Mouse (Mus musculus): ENCODE results near the gene Col27a1.

Col27a1 gene

DNA sequence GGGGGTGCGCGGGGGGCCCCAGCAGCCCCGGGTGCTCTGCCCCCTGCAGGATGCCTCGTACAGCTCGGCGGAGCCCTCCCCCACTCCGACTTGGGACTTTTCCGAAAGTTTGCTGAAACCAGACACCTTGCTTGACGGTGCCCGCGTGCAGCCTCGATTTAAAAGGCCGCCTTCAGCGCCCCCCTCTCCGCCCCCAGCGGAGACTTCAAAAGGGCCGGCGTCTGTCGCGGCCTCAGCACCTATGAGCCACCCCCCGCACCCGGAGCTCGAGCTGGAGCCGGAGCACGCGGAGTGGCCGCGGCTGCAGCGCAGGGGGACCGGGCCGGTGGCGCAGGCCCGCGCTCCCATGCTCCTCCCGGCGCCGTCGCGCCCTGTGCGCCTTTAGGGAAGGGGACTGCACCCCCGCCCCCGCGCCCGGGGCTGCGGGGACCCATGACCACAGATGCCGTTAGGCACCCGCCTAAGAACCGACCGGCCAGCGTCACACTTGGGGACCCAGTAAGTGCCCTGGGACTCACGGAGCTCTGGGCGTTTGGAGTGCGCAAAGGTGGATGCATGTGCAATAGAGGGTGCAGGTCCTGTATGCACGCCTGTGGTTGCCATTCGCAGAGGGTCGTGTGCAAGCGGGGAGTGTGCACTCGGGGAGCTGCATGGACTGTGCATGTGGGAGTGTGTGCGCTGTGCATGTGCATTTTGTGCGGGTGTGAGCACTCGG is at the start of gene Col27a1:
TSS of gene Col27a1 (plus strand) at position 98 of the 715 bp plus-strand sequence.
- in situ Hi-C loops (cut with MboI; ENCODE audit: low pct_unique_long_range_greater_than_20kb in 1 of 2, low sequenced_read_pairs in 2 of 2, unreplicated experiment in 1 of 2) = loop anchor here in 1 of 2 experiments (10.0 kb wide), 1 partner anchor 101 kb away; no protein-coding TSS in a partner anchor

DNA sequence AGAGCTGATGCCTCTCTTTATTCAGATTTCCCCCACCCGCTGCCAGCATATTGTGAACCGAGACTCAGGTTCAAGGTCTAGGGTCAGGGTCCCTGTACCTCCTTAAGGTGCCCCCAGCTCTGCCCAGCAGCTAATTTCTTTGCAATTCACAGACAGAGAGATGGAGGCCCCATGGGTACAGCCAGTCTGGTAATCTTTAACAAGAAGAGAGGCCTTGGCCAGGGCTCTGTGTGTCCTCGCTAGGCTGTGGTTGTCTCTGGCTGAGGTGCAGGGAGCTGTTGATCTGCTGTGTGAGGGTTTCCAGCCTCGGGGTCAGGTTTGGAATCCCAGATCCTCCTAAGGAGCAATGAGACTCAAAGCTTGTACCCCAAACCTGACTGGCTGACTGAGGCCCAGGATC is 48.2 kb upstream of the Col27a1 start:
- in situ Hi-C loops (cut with MboI; ENCODE audit: low pct_unique_long_range_greater_than_20kb in 1 of 2, low sequenced_read_pairs in 2 of 2, unreplicated experiment in 1 of 2) = loop anchor here (10.0 kb wide), 1 partner anchor 149 kb away; no protein-coding TSS in a partner anchor

DNA sequence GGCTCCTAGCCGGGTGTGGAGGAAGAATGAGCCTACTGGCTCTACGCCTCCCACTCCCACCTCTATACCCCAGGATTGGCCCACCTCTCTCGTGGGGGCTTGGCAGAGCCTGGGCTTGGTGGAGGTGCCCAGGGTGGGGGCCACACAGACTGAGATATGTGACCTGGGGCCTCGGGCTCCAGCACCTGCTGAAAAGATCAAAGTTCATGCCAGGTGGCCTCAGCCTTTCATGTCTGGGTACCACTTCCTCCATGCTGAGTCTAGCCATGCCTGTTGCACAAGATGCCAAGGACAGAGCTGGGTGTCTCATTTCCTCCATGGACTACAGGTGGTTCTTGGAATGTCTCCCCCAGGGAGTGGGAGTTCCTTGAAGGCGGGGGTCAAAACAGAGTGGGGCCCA is 47.5 kb upstream of the Col27a1 start:
- in situ Hi-C loops (cut with MboI; ENCODE audit: low pct_unique_long_range_greater_than_20kb in 1 of 2, low sequenced_read_pairs in 2 of 2, unreplicated experiment in 1 of 2) = loop anchor here (10.0 kb wide), 1 partner anchor 148 kb away; no protein-coding TSS in a partner anchor

DNA sequence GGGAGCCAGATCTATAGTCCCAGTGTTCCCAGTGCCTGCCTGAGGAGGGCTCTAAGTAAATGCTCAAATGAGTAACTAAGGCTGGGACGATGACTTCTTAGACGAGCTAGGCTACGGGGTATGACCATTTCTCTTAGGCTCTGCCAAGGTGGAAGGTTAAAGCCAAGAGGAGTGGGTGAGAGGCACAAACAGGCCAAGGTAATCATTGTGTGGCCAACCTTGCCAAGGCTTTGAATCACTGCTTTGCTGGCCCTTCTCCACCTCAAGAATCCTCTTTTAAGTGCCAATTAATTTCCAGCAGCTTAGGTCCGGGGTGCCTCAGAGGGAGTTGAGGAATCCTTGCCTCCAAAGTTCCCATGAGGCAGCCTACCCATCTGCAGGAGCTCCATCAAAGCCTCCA is 43.7 kb upstream of the Col27a1 start:
- in situ Hi-C loops (cut with MboI; ENCODE audit: low pct_unique_long_range_greater_than_20kb in 1 of 2, low sequenced_read_pairs in 2 of 2, unreplicated experiment in 1 of 2) = no loop called here

DNA sequence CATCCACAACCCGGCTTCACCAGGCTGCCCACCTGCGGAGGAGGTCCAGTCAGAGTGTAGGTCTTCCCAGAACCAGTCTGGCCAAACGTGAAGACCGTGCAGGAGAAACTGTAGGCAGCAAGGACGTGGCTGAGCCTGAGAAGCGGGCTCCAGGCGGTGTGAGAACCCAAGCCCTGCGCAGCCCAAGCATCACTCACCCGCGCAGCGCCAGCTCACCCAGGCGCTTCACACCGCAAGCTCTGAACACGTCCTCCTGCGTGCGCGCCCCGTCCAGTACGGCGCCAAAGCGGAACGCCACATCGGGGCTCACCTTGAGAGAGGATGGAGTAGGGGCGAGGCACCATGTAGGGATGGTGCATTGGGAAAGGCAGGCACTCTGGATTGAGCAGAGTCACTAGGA is 42.7 kb upstream of the Col27a1 start:
- in situ Hi-C loops (cut with MboI; ENCODE audit: low pct_unique_long_range_greater_than_20kb in 1 of 2, low sequenced_read_pairs in 2 of 2, unreplicated experiment in 1 of 2) = no loop called here

DNA sequence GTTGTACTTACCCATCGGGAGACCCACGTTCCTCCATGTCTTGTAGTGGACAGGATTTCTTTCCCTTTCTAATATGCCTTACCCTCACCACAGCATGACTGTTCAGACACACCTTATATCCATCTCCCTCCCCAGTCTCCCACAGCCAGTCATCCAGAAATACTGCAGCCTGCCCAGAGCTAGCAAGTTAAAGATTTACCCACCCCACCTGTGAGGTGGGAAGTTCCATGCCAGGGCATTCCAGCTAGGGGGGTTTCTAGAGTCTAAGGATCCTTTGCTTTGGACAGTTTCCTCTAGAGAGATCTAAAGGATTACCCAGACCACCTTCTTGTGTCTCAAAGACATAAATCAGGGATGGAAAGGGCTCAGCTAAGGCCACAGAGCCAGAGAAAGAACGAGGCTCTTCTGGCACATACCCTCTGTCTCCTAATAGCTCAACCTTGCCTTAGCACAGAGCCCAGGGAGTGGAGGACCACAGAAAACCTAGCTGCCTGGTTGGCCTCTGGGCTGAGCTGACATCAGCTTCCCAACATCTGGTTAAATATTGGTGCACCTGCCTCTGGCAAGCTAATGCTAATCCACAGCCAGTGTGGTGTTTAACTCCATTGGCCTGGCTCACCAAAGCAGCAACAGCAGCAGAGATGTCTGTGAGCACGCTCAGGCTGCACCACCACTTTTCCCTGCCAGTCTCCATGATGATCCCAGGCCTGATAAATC is 41.7 kb upstream of the Col27a1 start, which contains the start of gene Kif12:
TSS of gene Kif12 (minus strand) at position 163 of the 717 bp plus-strand sequence.
- in situ Hi-C loops (cut with MboI; ENCODE audit: low pct_unique_long_range_greater_than_20kb in 1 of 2, low sequenced_read_pairs in 2 of 2, unreplicated experiment in 1 of 2) = no loop called here

DNA sequence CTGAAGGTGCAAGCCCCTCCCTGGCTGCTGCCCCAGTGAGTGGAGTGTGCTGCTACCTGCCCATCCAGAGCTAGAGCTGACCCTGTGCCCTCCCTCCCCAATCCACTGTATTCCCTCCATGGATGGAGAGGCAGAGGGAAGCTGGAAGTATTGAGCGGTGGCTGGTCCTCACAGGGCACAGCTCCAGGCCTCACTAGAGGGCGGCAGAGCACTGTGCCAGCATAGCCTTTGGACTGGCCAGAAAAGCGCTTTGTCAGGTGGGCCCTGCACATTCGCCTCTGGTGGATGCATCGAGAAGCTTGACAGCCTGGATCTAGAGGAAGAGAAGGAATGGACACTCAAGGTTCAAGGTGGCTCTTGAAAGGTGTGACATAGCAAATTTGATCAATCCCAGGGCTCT is 32.2 kb upstream of the Col27a1 start:
- in situ Hi-C loops (cut with MboI; ENCODE audit: low pct_unique_long_range_greater_than_20kb in 1 of 2, low sequenced_read_pairs in 2 of 2, unreplicated experiment in 1 of 2) = no loop called here

DNA sequence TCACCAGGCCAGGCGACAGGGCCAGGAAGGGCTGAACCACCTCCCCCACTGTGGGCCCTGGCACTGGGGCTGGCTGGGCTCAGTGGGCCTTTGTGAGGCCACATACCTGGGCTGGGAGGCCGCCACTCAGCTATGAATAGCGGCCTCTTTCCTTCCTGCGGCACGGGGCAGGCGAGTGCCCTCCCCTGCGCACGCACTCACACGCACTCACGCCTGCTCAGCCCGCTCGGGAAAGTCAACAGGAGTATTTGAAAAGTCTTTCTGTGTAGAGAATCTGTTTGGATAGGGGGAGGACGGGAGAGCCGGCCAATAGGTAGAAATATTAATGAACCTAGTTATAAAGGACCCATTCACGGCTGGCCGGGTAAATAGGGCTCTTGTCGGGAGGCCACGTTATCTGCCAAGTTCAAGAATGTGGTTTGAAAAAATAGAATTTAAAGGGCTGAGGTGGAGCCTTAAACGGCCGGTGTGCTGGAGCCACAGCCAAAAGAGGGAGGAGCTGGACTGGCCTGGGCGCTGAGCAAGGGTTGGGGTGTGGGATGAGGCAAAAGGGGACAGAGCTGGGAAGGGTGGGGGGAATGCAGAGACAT is 27.4 kb upstream of the Col27a1 start:
- in situ Hi-C loops (cut with MboI; ENCODE audit: low pct_unique_long_range_greater_than_20kb in 1 of 2, low sequenced_read_pairs in 2 of 2, unreplicated experiment in 1 of 2) = no loop called here

DNA sequence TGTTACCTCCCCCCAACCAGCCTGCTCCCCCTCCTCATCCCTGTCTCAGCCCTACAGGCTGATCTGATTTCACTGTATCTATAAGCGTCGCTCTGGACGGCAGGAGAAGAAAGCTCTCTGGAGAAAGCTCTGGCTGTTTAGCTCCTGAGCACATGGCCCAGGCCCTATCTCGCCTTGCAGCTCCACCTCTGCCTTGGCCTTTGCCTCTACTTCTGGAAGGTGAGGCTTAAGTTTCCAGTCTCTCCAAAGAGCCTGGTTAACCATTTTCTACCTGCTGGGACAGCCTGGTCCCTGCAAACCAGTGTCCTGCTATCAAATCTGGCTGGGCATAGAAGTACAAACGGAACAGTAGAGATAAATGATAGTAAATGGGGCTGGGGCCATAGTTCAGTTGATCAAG is 22.2 kb upstream of the Col27a1 start:
- in situ Hi-C loops (cut with MboI; ENCODE audit: low pct_unique_long_range_greater_than_20kb in 1 of 2, low sequenced_read_pairs in 2 of 2, unreplicated experiment in 1 of 2) = no loop called here

DNA sequence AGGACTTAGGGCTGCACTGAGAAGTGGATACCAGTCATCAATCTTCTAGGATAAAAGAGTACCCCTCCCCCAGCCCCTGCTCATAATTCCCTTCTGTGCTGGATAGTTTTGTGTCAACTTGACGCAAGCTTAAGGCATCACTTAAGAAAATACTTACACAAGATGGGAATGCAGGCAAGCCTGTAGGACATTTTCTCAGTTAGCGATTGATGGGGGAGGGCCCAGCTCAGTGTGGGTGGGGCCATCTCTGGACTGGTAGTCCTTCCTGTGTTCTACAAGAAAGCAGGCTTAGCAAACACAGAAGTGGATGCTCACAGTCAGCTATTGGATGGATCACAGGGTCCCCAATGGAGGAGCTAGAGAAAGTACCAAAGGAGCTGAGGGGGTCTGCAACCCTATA is 19.4 kb upstream of the Col27a1 start:
- in situ Hi-C loops (cut with MboI; ENCODE audit: low pct_unique_long_range_greater_than_20kb in 1 of 2, low sequenced_read_pairs in 2 of 2, unreplicated experiment in 1 of 2) = no loop called here

DNA sequence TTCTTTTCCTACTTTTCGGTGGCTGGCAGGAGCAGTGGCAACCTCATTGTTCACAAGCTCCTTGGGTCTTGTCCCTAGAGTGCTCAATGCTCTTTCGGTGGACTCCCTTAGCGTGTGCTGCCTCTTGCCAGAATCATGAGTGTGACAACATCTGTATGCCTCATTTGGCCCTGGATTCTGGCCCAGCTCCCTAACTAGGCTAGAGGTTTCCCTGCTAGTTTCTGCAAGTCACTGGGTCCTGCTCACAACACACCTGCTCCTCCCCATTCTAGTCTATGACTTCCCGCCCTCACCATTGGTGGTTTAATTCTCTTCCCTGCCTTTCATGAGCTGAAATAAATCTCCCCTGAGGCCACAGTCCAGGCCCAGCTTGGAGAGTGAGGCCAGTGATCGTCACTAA is 14.4 kb upstream of the Col27a1 start:
- in situ Hi-C loops (cut with MboI; ENCODE audit: low pct_unique_long_range_greater_than_20kb in 1 of 2, low sequenced_read_pairs in 2 of 2, unreplicated experiment in 1 of 2) = no loop called here

DNA sequence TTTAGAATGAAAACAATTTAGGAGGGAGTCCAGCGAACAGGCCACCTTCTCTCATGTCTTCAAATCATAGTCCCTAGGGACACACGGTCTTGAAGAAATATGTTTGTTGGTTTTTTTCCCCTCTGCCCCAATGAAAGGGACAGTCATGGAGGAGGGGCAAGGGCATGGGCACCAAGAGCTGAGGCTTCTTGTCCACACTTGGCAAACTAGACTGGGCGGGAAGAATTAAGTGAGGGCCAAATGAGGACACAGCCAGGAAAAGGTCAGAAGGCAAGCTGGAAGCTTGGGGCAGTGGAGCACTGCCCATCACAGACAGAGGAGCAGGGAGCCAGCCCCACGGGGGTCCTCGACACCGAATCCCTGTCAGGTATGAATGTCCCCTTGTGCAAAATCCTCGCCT is 9.9 kb upstream of the Col27a1 start:
- in situ Hi-C loops (cut with MboI; ENCODE audit: low pct_unique_long_range_greater_than_20kb in 1 of 2, low sequenced_read_pairs in 2 of 2, unreplicated experiment in 1 of 2) = no loop called here

DNA sequence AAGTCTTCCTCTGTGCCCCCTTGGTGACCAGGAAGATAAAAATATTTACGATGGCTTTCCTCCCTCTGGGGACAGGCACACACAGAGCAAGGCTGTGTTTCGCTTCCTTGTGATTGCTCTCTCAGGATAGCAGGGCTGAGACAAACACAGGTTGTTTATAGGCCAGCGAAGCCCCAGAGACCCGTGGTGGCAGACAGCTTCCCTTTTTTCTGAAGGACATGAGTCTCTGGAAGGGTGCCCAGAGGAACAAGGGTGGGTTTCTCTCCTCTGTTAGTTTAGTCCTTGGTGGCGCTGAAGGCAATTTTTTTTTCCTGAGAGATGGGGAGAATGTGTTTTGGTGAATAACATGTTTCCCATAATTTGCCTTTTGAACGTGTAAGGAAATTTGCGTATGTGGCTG is 8.2 kb upstream of the Col27a1 start:
- in situ Hi-C loops (cut with MboI; ENCODE audit: low pct_unique_long_range_greater_than_20kb in 1 of 2, low sequenced_read_pairs in 2 of 2, unreplicated experiment in 1 of 2) = no loop called here

DNA sequence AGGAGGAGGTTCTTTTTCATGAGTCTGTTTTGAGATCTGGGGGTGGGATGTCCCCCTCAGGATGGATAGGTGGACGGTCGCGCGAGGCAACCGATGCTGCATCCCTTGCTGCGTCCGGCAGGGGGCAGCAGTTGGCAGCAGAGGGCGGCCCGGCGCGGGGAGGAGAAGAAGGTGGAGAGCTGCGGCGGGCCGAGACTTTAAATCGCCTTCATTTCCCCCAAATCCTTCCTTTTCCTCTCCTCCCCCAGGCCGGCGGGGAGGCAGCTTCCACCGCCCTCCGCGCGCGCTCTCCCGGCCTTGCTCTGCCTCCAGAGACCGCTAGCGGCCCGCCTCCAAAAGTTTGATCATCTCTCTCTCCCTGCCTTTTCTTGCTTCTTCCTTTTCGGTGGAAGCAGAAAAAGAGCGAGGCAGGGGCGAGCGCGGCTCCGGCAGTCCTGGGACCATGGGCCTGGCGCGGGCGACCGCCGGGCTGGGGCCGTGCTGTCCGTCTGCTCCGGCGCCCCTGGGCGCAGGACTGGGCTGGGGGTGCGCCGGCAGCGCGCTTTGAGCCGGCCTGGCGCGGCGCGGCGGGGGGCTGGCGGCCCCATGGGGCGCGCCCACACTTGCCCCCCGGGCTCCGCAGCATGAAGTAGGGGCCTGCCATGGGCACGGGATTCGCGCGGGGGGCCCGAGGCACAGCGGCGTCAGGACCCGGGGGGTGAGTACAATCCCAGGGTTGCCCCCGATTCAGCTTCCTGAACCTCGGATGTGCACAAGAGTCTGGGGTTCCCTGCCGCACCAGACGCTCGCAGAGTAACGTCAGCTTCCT is 1.6 kb downstream of the Col27a1 start:
- in situ Hi-C loops (cut with MboI; ENCODE audit: low pct_unique_long_range_greater_than_20kb in 1 of 2, low sequenced_read_pairs in 2 of 2, unreplicated experiment in 1 of 2) = loop anchor here in 1 of 2 experiments (10.0 kb wide), 1 partner anchor 99 kb away; no protein-coding TSS in a partner anchor

DNA sequence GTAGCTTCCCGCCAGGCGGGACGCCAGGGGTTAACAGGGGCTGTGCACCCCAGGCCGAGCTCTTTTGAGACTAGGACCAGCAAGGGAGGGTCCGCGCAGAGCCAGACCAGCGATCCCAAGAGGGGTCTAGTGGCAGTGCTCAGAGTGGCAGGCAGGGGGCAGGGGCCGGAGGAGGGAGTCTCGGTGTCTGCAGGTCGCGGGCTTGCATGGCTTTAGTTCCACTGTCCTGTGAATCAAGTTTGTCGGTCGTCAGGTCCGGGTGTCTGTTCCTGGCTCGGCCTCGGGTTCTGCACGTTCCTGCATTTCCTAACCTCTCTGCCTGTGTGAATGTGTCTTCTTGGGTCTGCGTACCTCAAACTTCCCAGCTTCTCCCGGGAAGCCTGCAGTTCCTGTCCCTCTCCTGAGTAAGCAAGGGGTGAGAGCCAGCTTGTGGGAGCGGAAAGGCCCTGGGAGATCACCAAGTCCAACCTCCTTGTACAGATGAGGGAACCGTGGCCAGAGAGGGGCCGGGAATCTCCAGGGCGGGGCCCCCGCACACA is 2.3 kb downstream of the Col27a1 start:
- in situ Hi-C loops (cut with MboI; ENCODE audit: low pct_unique_long_range_greater_than_20kb in 1 of 2, low sequenced_read_pairs in 2 of 2, unreplicated experiment in 1 of 2) = loop anchor here in 1 of 2 experiments (10.0 kb wide), 1 partner anchor 99 kb away; no protein-coding TSS in a partner anchor

DNA sequence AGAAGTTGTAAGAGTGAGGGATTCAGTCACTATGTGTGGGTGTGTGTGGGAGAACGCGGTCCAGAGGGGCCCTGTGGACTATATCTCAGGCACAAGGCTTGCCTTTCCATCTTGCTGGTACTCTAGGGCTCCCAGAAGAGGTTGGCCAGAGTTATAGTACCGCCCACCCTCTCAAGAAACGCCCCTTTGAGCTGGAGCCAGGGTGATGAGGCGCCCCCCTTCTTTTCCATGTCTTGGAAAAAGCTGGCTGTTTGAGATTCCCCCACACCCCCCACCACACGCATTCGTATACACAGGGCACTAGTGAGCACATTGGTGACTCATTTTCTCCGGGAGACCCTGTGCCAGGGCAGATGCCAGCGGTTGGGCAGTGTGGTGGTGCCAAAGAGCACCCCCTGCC is 2.8 kb downstream of the Col27a1 start:
- in situ Hi-C loops (cut with MboI; ENCODE audit: low pct_unique_long_range_greater_than_20kb in 1 of 2, low sequenced_read_pairs in 2 of 2, unreplicated experiment in 1 of 2) = loop anchor here in 1 of 2 experiments (10.0 kb wide), 1 partner anchor 98 kb away; no protein-coding TSS in a partner anchor

DNA sequence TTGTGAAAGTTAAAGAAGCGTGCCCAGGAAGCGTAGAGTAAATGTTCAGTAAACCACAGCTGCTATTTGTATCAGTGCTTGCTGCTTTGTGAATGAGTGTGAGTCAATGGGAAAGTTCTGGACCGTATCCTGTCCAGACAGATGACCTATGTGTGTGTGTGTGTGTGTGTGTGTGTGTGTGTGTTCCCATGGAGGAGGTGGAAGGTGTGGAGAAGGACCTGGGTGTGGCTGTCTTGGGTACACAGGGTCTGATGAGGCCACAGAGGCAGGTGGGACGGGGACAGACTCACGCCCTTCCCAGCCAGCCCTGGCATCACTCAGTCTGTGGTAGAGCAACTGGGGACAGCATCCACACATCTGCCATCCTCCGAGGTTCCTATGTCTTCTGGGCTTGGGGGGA is 3.7 kb downstream of the Col27a1 start:
- in situ Hi-C loops (cut with MboI; ENCODE audit: low pct_unique_long_range_greater_than_20kb in 1 of 2, low sequenced_read_pairs in 2 of 2, unreplicated experiment in 1 of 2) = loop anchor here in 1 of 2 experiments (10.0 kb wide), 1 partner anchor 97 kb away; no protein-coding TSS in a partner anchor

DNA sequence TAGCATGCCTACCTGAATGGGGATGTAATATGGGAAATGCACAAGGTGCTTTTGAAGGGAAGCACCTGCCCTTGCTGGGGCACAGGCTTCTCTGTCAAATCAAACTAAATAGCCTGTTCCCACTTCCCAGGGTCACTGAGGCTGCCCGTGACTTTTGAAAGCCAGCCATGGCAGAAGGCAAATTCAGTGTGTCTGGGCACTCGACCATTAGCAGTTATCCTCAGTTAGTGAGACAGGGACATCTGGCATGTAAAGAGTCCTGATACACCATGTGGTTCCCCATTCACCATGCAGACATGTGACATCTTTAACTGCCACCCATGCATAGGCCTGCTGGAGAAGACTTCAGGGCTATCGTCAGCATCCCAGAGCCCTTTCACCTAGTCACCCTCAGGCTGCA is 5.3 kb downstream of the Col27a1 start:
- in situ Hi-C loops (cut with MboI; ENCODE audit: low pct_unique_long_range_greater_than_20kb in 1 of 2, low sequenced_read_pairs in 2 of 2, unreplicated experiment in 1 of 2) = loop anchor here in 1 of 2 experiments (10.0 kb wide), 1 partner anchor 96 kb away; no protein-coding TSS in a partner anchor
